Mouse (Mus musculus) heart, postnatal 4 days (tissue): ENCODE results near the gene Aig1. TPM values are rescaled to one million over a fixed set of nuclear protein-coding genes. Genes with fewer than 3 reads are reported as not detected.

Experiments
- DNase-seq: peaks from one replicate; pipeline ENCODE4 v3.0.0; 2021
- total RNA-seq, 2 experiments: library from RNA; stranded (reverse); gene quantifications; 2 replicates each; pipeline ENCODE4 v1.2.3; 2021

The Aig1 gene
- total RNA-seq, 2 experiments from 2014 or later: 68.9 TPM

- DNase-seq: no peak
Observed at GRCm38 (mm10) chr10:13849205-13849604, 19.6 kb downstream of the Aig1 start.

DNA sequence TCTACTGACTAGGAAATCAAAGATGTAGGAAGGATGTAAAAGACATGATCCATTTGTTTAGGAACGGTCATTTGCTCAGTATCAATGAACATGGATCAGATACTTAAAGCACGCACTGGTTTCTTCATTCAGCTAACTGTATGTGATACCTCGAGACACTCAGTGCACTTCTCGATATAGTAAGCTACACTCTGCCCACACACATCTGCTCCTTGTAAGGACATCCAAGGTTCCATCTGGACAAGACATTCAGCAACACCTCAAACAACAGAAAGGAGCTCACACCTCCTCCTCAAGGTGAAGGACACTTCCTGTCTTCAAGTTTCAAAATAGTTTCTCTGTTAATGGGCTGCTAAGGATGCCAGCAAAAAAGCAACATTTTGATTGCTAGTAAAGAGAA lies 23.9 kb downstream of the Aig1 start:
- no peak for DNase-seq

DNA sequence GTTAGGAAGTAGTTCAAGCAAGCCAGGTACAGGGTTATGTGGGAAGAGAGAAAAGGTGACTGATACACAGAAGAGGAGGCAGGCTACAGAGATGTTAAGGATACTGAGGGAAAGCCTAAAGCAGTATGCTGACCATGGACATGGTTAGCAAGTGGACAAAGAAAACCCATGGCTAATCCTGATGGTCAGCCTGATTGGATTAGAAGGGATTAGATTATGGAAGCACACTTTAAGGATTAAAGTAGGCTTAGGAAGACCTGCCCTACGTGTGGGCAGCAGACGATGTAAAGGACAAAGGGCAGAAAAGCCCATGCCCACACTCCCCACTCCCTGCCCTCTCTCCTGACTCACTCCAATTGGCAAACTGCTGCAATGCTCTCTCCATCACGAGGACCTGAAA lies 25.0 kb downstream of the Aig1 start:
- DNase-seq: no peak

DNA sequence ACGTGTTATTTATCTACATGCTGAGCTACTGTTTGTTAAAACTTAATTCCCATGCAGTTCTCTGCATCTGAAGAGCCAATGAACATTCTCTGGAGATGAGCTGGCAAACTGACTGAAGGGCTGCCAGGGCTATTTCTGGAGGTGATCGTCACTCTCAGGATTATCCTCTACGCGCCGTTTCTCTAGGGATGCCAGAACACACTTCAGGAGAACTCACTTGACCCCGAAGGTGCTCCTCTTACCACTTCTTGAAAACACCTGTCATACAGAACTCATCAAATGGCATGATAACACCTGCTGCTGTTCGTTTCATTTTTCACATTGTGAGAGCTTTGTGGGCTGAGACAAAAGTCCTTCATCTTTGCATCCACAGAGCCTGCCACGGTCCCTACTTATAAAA lies 25.9 kb downstream of the Aig1 start:
- peak; percentile 71 for DNase-seq

DNA sequence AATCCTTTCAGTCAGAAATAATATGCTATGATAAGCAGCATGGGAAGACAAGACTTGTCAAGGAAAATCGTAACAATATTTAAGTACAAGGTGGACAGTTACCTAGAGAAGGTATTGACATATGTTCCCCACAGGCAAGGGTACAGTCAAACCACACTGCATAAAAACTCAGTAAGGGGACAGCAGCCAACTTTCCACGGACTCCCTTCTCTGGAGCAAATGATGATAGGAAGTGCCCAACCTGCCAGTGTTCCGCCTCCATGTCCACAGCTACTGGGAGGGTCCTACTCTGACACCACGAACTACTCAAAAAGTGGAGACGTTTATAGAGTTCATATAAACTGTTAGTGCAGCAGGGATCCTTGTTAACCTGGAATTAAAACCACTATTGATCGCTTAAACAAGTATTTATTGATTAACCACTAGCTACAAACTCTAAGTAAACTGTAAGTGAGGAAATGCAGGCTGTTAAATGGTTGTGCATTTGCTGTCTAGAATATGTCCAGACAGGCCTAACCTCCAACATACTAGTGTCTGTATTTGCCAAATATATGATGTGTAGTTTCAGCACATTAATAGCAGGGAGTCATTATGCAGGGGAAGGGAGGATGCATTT lies 30.2 kb downstream of the Aig1 start:
- no peak for DNase-seq

DNA sequence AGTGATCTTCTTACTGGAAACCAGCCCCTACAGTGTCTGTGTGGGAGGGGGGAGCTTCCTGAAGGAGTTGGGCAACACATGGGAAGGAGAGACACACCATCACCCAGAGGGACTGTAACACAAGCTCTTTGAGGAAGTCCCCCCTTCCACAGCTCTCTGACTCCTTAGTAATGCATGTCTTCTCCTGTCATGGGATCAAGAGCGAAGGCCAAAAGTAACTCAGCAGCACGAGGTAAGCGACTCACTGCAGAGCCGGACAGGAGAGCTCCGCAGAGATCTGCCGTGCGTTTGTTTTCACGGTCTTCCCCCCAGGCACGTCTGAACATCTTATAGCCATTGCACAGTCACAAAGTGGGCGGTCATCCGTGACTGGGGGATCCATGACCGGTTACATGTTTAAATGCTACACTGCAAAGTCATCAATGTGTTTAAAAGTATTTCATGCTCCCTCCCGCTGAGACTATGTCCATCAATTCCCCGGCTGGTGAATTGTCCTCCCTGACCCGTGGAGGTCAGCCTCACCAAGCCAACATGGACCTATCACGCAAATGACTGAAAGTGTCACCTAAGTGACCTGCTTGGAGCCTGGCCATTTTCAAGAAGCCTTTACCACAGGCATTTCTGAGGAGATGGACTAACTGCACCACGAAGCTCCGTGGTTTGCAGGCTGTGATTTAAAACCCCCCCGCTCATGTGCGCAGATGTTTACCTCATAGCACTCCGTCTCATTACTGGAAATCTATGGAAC lies 30.9 kb downstream of the Aig1 start:
- no peak for DNase-seq

- DNase-seq: no peak
Observed at GRCm38 (mm10) chr10:13836956-13837355, 31.8 kb downstream of the Aig1 start.

DNA sequence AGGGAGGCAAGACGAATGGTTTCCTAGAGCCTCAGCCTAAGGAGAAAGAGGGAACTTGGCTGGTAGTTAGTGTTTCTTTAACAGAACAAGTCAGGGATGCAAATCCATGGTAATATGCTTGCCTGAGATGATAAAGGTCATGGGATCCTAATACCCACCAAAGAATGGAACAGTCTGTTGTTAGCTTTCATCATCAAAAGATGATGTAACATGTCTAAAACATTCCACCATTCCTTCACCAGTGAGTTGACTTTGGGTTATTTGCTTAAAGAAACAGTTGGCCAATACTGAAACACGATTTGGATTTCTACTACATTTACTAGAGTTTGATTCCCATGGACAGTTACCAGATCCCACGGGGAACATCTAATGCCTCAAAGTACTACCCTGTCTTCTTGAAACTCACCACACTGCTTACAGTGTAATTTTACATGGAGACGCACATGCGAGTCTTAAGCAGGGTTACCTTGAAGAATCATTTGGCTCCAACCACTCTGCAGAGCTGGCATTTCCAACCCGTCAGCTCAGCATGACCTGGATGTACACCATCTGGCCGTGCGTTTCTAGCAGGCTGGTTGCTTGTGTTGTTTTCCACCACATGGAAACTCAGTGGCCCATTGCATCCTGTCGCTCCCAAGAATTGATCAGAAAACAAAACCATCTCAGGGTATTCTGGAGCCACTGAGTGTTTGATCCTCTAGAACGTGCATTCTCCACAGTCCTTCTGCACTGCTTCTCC lies 32.9 kb downstream of the Aig1 start:
- DNase-seq: no peak

DNA sequence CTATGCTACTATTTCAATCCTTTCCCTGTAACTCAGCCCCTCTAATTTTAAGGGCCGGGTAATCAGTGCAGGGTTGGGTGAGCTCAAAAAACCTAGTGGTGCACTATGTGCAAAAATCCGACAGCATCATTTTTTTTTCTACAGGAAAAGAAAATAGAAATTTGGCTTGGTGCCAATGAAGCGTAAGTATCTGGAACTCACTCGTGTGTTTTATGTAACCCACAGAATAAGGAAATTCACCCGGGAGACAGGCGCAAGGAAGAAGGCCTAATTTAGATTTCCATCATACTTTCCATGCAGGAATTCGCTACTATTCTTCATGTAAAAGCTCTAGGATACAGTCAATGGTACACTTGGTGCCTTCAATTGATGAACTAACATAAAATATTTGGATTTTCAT lies 34.7 kb downstream of the Aig1 start:
- DNase-seq: no peak

DNA sequence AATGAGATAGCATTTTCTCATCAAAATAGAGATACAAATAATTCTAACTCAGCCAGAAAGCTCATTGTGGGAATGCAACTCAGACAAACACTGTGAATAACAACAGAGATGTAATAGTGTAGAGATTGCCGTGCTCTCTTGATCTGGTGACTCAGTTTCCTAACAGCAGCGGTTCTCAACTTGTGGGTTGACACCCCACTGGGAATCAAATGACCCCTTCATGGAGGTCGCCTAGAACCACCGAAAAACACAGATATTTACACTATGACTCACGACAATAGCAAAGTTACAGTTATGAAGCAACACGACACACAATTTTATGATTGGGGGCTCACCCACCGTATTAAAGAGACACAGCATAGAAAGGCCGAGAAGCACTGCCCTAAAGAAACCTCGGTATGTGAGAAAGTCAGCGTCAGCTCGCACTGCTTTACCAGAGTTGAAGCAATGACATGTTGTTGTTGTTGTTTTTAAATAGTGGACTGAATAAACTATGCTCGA lies 35.7 kb downstream of the Aig1 start:
- DNase-seq: no peak

DNA sequence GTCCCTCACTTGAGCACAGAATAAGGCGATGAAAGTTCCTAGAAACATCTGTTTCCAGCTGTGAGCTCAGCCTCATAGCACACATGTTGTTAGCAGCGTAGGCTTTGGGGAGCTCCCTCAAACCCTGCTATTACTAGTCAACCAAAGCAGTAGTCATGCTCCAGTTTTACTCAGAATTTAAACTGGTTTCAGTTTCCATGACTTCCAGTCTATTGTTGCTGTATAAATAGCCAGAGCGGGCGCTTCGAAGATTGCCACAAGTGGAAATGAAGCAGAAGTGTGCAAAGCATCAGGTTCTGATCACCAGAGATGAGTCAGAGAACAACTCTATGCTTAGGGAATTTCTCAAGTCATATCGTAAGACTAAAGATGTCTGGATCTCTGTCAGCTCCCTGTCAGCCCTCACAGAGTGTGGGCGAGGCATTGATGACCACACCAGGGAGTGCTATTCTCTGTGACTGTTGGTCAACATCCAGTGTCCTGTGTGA lies 36.2 kb downstream of the Aig1 start:
- peak; percentile 44 for DNase-seq

GRCm38 (mm10) chr10:13827150-13827549 lies 41.6 kb downstream of the Aig1 start:
- DNase-seq: no peak

DNA sequence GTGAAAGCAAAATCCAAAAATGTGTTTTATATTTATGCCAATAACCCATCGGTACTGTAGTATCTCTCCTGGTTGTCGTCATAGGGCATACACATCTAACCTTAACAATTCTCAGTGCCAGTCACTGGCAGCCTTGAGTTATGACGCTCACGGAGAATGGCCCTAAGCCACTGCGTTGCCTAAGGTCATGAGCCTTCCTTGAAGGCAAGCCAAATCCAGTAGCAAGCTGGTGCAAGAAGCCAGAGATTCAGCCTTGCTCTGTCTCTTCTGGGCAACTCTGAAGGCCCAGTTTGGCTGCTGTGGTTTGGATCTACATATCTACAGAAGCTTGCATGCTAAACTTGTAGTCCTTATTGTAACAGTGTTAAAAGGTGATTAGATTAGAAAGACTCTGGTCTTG lies 55.2 kb downstream of the Aig1 start:
- DNase-seq: no peak

DNA sequence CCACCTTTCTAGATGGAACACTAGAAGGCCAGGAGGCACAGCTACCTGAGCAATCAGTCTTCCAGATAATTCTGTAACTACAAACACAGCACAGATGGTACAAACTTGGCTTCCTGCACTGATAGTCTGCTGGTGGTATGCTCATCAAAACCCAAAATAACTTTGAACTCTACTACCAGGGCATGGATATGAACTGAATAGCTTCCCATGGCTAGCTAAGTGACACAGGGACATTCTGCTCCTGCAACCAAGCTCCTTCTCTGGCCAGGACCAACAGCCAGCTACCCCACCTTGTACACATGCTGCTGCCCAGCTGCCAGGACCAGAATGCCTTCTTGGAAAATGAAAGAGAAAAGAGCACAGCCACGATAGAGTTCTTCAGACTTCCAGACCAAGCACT lies 60.5 kb downstream of the Aig1 start:
- no peak for DNase-seq

- no peak for DNase-seq
Observed at GRCm38 (mm10) chr10:13806806-13807205, 62.0 kb downstream of the Aig1 start.

DNA sequence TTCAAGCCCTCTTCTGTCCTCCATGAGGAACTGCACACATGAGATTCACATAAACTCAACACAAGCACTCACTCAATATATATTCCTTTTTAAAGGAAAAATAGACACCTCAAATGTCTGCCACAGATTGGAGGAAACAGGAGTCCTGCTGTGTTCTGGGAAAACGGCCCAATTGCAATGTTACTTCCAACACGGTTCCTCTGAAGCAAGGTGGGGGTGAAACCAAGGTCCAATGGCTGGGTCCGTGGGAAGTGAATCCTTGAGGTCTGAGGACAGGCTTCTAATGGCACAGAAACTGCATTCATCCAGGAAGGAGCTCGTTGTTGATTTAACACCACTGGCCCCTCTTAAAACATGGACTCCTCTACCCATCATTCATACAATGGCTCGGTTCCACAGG lies 67.5 kb downstream of the Aig1 start:
- DNase-seq: no peak

GRCm38 (mm10) chr10:13793458-13793857 lies 75.3 kb downstream of the Aig1 start:
- DNase-seq: no peak

DNA sequence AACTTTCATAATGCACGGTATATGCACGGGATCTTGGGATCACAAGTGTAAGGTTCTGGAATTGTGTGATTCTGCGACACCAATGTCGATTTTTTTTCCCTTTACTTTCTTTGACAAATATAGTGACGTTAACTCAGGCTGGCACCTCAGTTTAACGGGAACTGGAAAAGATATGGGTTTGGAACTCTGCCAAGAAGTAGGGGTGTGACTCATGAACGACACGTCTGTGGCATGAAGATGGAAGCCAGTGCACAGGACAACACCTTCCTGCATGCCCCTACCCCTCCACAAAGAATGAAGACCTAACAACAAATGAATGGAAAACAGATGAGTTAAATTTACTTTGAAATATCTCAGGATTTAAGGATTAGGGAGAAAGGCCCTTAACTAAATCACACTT lies 76.0 kb downstream of the Aig1 start:
- DNase-seq: no peak

DNA sequence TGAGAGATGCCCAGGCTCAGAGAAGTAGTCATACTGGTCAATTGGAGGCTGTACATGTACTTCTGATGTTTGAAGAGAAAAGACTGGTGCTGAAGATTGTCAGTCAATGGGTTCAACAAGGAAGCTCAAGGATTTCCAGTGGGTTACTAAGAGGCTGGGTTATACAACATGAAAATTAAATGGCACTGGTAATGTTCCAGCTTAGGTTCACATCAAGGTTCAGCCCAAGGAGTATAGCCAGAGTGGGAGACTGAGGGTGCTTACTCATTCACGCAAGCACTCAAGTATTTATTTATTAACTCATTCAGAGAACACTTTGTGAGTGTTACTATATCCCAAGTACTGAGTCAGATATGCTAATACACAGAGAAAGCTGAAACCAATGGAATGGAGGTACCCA lies 79.2 kb downstream of the Aig1 start:
- DNase-seq: no peak

DNA sequence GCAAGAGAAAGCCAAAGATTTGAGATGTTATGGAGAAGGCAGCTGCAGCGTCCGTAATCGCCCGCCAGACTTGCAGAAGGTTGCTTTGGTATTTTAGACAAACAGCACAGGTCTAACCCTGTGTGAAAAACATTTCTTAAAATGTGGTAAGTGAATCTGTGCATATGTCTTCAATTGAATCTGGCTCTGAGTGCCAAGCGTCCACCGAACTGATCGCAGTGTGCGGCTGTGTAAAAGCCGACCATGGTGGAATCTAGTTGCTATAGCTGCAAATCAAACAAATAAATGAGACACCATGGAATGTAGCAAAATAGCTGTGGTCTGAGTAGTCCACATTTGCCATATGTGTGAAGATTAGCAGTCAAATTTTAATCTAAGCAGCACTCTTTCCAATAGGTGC lies 80.7 kb downstream of the Aig1 start:
- DNase-seq: no peak

GRCm38 (mm10) chr10:13782774-13783173 lies 86.0 kb downstream of the Aig1 start:
- no peak for DNase-seq

DNA sequence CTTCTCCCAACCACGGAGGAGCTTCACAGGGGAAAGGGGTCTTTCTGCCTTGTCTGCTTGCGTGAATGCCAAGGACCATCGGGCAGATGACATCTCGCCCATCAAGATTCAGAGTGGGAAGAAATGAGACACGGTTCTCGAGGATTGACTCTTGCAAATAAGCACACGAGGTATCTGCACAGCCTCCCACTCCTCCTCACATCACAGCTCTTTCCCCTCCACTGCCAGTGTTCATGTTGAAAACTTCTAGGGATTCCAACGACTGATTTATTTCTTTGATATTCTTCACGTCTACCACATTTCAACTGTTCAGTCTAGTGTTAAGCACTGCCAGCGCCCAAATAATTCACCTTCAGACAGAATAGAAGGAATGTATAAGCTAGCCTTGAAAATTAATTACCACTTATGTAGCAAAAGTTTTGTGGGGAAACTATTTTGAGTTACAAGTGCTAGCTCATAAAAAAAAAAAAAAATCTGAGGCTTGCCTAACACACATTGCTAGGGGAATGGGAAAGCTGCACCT lies 86.5 kb downstream of the Aig1 start:
- DNase-seq: no peak

- DNase-seq: no peak
Observed at GRCm38 (mm10) chr10:13776014-13776413, 92.8 kb downstream of the Aig1 start.
